Mouse (Mus musculus): ENCODE measurements around the gene Mfsd2a. TPM values are rescaled to one million over a fixed set of nuclear protein-coding genes. Genes with fewer than 3 reads are reported as not detected.

The Mfsd2a gene
- polyA plus RNA-seq, 1 experiment from 2014 or later: 25.2 TPM

Other genes with a start within 250 kb of the Mfsd2a start
- gene Ppt1, start 124.9 kb downstream of the Mfsd2a start, polyA plus RNA-seq (2014; fragmentation: Nextera tagmentation; extraction: Ambion mirVana): 65.5 and 73.1 TPM in 2 replicates
- gene Cap1, start 75.1 kb downstream of the Mfsd2a start, polyA plus RNA-seq (2014; fragmentation: Nextera tagmentation; extraction: Ambion mirVana): 71.5 and 73.4 TPM in 2 replicates
- gene Mycl, start 34.5 kb upstream of the Mfsd2a start, polyA plus RNA-seq (2014; fragmentation: Nextera tagmentation; extraction: Ambion mirVana): 76.1 and 92.7 TPM in 2 replicates
- 24.4 and 26.6 TPM in 2 replicates for gene Trit1, start 55.4 kb upstream of the Mfsd2a start, polyA plus RNA-seq (2014; fragmentation: Nextera tagmentation; extraction: Ambion mirVana)
- 0.20 TPM in 1 of 2 replicates, not detected in the other for gene Bmp8b, start 144.0 kb upstream of the Mfsd2a start, polyA plus RNA-seq (2014; fragmentation: Nextera tagmentation; extraction: Ambion mirVana)
- 0.13 and 0.28 TPM in 2 replicates for gene Oxct2b, start 155.1 kb upstream of the Mfsd2a start, polyA plus RNA-seq (2014; fragmentation: Nextera tagmentation; extraction: Ambion mirVana)
- 106 and 112 TPM in 2 replicates for gene Ppie, start 178.8 kb upstream of the Mfsd2a start, polyA plus RNA-seq (2014; fragmentation: Nextera tagmentation; extraction: Ambion mirVana)
- 1.1 and 1.5 TPM in 2 replicates for gene Hpcal4, start 222.0 kb upstream of the Mfsd2a start, polyA plus RNA-seq (2014; fragmentation: Nextera tagmentation; extraction: Ambion mirVana)
- gene Nt5c1a, start 240.3 kb upstream of the Mfsd2a start, polyA plus RNA-seq (2014; fragmentation: Nextera tagmentation; extraction: Ambion mirVana): not detected in 2 replicates